Mouse (Mus musculus) colon, adult 2 months (tissue): ENCODE data around the gene Olfr1370. TPM values are rescaled to one million over a fixed set of nuclear protein-coding genes. Genes with fewer than 3 reads are reported as not detected.

Experiments used
- polyA plus RNA-seq: library from polyadenylated mRNA; depleted of rRNA; stranded (reverse); fragments of >200 nt; gene quantifications from 2 replicates; pipeline ENCODE4 v1.2.3, GENCODE M21; 2012; rRNA removed

Gene Olfr1370
- polyA plus RNA-seq = not detected in 2 replicates

DNA sequence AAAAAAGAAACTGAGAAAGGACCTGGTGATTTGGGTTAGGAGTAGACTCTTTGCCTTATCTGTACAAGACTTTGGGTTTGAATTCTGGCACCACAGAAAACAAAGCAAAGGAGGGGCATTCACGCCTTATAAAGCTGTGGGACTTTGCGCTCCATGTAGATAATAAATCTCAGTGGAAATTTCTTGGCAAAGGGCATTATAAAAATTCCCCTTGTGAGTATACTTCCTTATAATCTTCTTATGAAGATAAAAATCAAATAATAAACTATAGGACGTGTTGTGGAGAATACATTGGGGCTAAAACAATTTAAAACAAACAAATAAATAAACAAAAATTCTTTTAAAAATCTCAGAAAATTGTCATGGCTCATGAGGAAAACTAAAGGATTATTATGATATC is at the start of gene Olfr1370:
Gene Olfr1370, minus strand, starts transcription at position 101 of the 400 bp plus-strand sequence.

DNA sequence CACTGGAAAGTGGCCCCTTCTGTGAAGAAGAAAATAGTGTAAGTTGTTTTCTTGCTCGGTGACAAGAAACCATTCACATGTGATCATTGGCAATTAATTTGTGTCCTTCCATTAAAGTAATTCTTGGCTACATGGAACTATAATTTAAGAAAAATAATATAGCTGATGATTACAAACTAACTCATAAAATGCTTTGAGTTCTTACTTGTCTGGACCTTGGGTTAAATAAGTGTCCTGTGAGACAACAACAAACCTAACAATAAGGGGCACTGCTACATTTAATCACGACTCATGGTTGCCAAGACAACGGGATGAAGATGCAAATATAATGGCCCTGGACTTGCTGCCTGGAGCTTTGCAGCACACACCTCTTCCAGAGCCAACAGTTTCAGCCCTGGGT is 36.4 kb upstream of the Olfr1370 start, which contains the start of gene Olfr1369-ps1:
Gene Olfr1369-ps1, plus strand, starts transcription at position 301 of the 400 bp plus-strand sequence.

Other genes starting within 250 kb of the Olfr1370 start
- gene Olfr1369-ps1, start 36.5 kb upstream of the Olfr1370 start, polyA plus RNA-seq = not detected in 2 replicates
- gene Olfr263, start 54.7 kb upstream of the Olfr1370 start, polyA plus RNA-seq = not detected in 2 replicates
- 0.10 TPM in 1 of 2 replicates, not detected in the other for gene Olfr1368, start 70.9 kb upstream of the Olfr1370 start, polyA plus RNA-seq
- gene Trim27, start 104.5 kb upstream of the Olfr1370 start, polyA plus RNA-seq = 83.2 and 91.4 TPM in 2 replicates
- gene Gpx5, start 217.8 kb upstream of the Olfr1370 start, polyA plus RNA-seq = not detected in 2 replicates
- not detected in 2 replicates for gene Gpx6, start 237.2 kb upstream of the Olfr1370 start, polyA plus RNA-seq